In genomic region chr15:101227971-101228370, GRCm38 (mm10) we compare ENCODE assay signal across 8 mouse cellular contexts. TPM values are rescaled to one million over a fixed set of nuclear protein-coding genes. Genes with fewer than 3 reads are reported as not detected.
DNase-seq lines count a peak whose midpoint lies in the region; ATAC-seq and TF ChIP-seq lines count a peak whose summit lies in the region.

No protein-coding gene starts in this region.

- peak overlapping the region; percentile 24; the same call in 1 of the 2 replicates for H3K9ac ChIP-seq in hindbrain, embryonic 12.5 days
- H3K9ac ChIP-seq in hindbrain, postnatal 0 days (replicated peaks; ENCODE audit: low read length): no peak overlapping the region
- H3K9ac ChIP-seq in embryonic facial prominence, embryonic 13.5 days: peak overlapping the region; percentile 62; the same call in 1 of the 2 replicates
- no peak overlapping the region for H3K9ac ChIP-seq in liver, adult 2 months (ENCODE audit: low read depth, low read length)
- no peak overlapping the region for H3K9ac ChIP-seq in stomach, embryonic 14.5 days (replicated peaks; ENCODE audit: low read depth, low read length)

- peak overlapping the region; percentile 8; the same call in 1 of the 2 replicates for H3K4me2 ChIP-seq in hindbrain, embryonic 12.5 days (replicated peaks)
- H3K4me2 ChIP-seq in hindbrain, postnatal 0 days (ENCODE audit: low read depth, low read length): no peak overlapping the region
- H3K4me2 ChIP-seq in embryonic facial prominence, embryonic 13.5 days: peak overlapping the region; percentile 41
- peak overlapping the region; percentile 21; the same call in 1 of the 2 replicates for H3K4me2 ChIP-seq in stomach, embryonic 14.5 days (replicated peaks; ENCODE audit: low read depth, low read length)

- peaks cover 22% of the 10 kb centered on the region for H3K27me3 ChIP-seq in hindbrain, embryonic 12.5 days
- H3K27me3 ChIP-seq in hindbrain, postnatal 0 days (ENCODE audit: insufficient read depth, low read length): no peaks in the 10 kb centered on the region
- peaks cover 4% of the 10 kb centered on the region; the same call in 1 of the 2 replicates for H3K27me3 ChIP-seq in embryonic facial prominence, embryonic 13.5 days
- H3K27me3 ChIP-seq in liver, adult 2 months (ENCODE audit: control insufficient read depth, insufficient read depth, low read length): peaks cover 5% of the 10 kb centered on the region; the same call in 1 of the 2 replicates
- H3K27me3 ChIP-seq in stomach, embryonic 14.5 days (ENCODE audit: control insufficient read depth, insufficient read depth, low read length): no peaks in the 10 kb centered on the region

- no peak for ATAC-seq in hindbrain, embryonic 12.5 days (ENCODE audit: low FRiP score)
- ATAC-seq in hindbrain, postnatal 0 days: no peak
- no peak for ATAC-seq in embryonic facial prominence, embryonic 13.5 days (ENCODE audit: insufficient number of reproducible peaks, insufficient read depth, low FRiP score, low TSS enrichment, low read depth)
- ATAC-seq in stomach, embryonic 14.5 days (ENCODE audit: insufficient number of reproducible peaks, insufficient read depth, low FRiP score, low read depth): peak; percentile 36; the same call in 1 of the 2 replicates

- intact Hi-C loops in heart, postnatal 36 days (cut with DNase I): no loop called here

- H3K36me3 ChIP-seq in hindbrain, embryonic 12.5 days: peaks cover 29% of the 10 kb centered on the region
- H3K36me3 ChIP-seq in hindbrain, postnatal 0 days (ENCODE audit: insufficient read depth, low read length): no peaks in the 10 kb centered on the region
- peaks cover 44% of the 10 kb centered on the region for H3K36me3 ChIP-seq in embryonic facial prominence, embryonic 13.5 days
- no peaks in the 10 kb centered on the region for H3K36me3 ChIP-seq in liver, adult 2 months (ENCODE audit: control insufficient read depth, insufficient read depth, low read length)
- H3K36me3 ChIP-seq in stomach, embryonic 14.5 days (ENCODE audit: control insufficient read depth, insufficient read depth, low read length): peaks cover 21% of the 10 kb centered on the region

- H3K4me1 ChIP-seq in hindbrain, embryonic 12.5 days: peaks cover 35% of the 10 kb centered on the region
- H3K4me1 ChIP-seq in hindbrain, postnatal 0 days (ENCODE audit: insufficient read depth, low read length): peaks cover 8% of the 10 kb centered on the region
- peaks cover 61% of the 10 kb centered on the region for H3K4me1 ChIP-seq in embryonic facial prominence, embryonic 13.5 days
- H3K4me1 ChIP-seq in liver, adult 2 months (ENCODE audit: control insufficient read depth, insufficient read depth, low read length): no peaks in the 10 kb centered on the region
- peaks cover 43% of the 10 kb centered on the region for H3K4me1 ChIP-seq in stomach, embryonic 14.5 days (ENCODE audit: control insufficient read depth, insufficient read depth, low read length)

- DNase-seq in hindbrain, postnatal 0 days (ENCODE audit: low spot score): no peak
- DNase-seq in heart, postnatal 36 days: peak; percentile 77
- no peak for DNase-seq in liver, adult 2 months (ENCODE audit: extremely low read depth, low read depth, low spot score)
- no peak for DNase-seq in cerebellum, adult 9-10 months
- DNase-seq in right cerebral cortex, postnatal 14 days: no peak

- H3K79me2 ChIP-seq in liver, adult 2 months (ENCODE audit: control insufficient read depth, insufficient read depth, low read length): no peaks in the 10 kb centered on the region

- no peaks in the 10 kb centered on the region for H3K9me3 ChIP-seq in hindbrain, embryonic 12.5 days (replicated peaks)
- H3K9me3 ChIP-seq in hindbrain, postnatal 0 days (ENCODE audit: low read length): no peaks in the 10 kb centered on the region
- H3K9me3 ChIP-seq in embryonic facial prominence, embryonic 13.5 days: no peaks in the 10 kb centered on the region
- H3K9me3 ChIP-seq in stomach, embryonic 14.5 days (ENCODE audit: control insufficient read depth, low read depth, low read length): no peaks in the 10 kb centered on the region

- TF ChIP-seq POLR2A in liver, adult 2 months (IDR thresholded peaks at IDR 0.05; ENCODE audit: extremely low read depth, insufficient read depth, low read length): no peak

- H3K4me3 ChIP-seq in hindbrain, embryonic 12.5 days: no peak overlapping the region
- H3K4me3 ChIP-seq in hindbrain, postnatal 0 days (ENCODE audit: low read length): no peak overlapping the region
- H3K4me3 ChIP-seq in embryonic facial prominence, embryonic 13.5 days: no peak overlapping the region
- H3K4me3 ChIP-seq in liver, adult 2 months (ENCODE audit: insufficient read depth, low read depth, low read length): no peak overlapping the region
- H3K4me3 ChIP-seq in stomach, embryonic 14.5 days (ENCODE audit: low read depth, low read length): no peak overlapping the region

- WGBS in hindbrain, embryonic 12.5 days: 18% methylated on average over 7 of the region's 7 CpGs
- WGBS in hindbrain, postnatal 0 days: 21% methylated on average over 7 of the region's 7 CpGs
- 8% methylated on average over 7 of the region's 7 CpGs for WGBS in embryonic facial prominence, embryonic 13.5 days
- WGBS in liver, adult 2 months: 83% methylated on average over 7 of the region's 7 CpGs
- 16% methylated on average over 7 of the region's 7 CpGs for WGBS in stomach, embryonic 14.5 days

- peak overlapping the region; percentile 64 for H3K27ac ChIP-seq in hindbrain, embryonic 12.5 days
- no peak overlapping the region for H3K27ac ChIP-seq in hindbrain, postnatal 0 days
- H3K27ac ChIP-seq in embryonic facial prominence, embryonic 13.5 days: peak overlapping the region; percentile 92
- H3K27ac ChIP-seq in liver, adult 2 months (replicated peaks; ENCODE audit: insufficient read depth, low read depth, low read length): peak overlapping the region; percentile 50
- peak overlapping the region; percentile 83 for H3K27ac ChIP-seq in stomach, embryonic 14.5 days (ENCODE audit: low read length)

- TF ChIP-seq CTCF in hindbrain, postnatal 0 days (IDR thresholded peaks at IDR 0.05; ENCODE audit: low read depth): no peak
- no peak for TF ChIP-seq CTCF in liver, adult 2 months (IDR thresholded peaks at IDR 0.05; ENCODE audit: low read depth, low read length)

RNA-seq across cellular contexts. Expression of gene Grasp, which starts 4.0 kb away (rescaled TPM):
- polyA plus RNA-seq in hindbrain, embryonic 12.5 days (2016; fragmentation: Nextera tagmentation; extraction: Ambion mirVana): 4.8 and 8.2 TPM in 2 replicates
- 6.7 and 8.7 TPM in 2 replicates for total RNA-seq in hindbrain, postnatal 0 days (2014; rRNA removed)
- 1.5 and 1.6 TPM in 2 replicates for polyA plus RNA-seq in hindbrain, postnatal 0 days (2015; fragmentation: Nextera tagmentation; extraction: Ambion mirVana)
- 7.4 and 8.0 TPM in 2 replicates for polyA plus RNA-seq in embryonic facial prominence, embryonic 13.5 days (2015; fragmentation: Nextera tagmentation; extraction: Ambion mirVana)
- 10 to 100 TPM; 10.7 to 12.0 TPM for total RNA-seq in heart, postnatal 36 days (2021)
- 0.92 and 1.5 TPM in 2 replicates for total RNA-seq in liver, adult 2 months (2014; rRNA removed)
- polyA plus RNA-seq in liver, adult 2 months (2012; rRNA removed): 1.2 and 1.5 TPM in 2 replicates
- 6.4 and 7.2 TPM in 2 replicates for polyA plus RNA-seq in stomach, embryonic 14.5 days (2014; fragmentation: Nextera tagmentation; extraction: Ambion mirVana)

RNA-seq across cellular contexts. Expression of gene Nr4a1, which starts 26.1 kb away (rescaled TPM):
- 4.4 and 5.5 TPM in 2 replicates for polyA plus RNA-seq in hindbrain, embryonic 12.5 days (2016; fragmentation: Nextera tagmentation; extraction: Ambion mirVana)
- 9.3 and 10.3 TPM in 2 replicates for total RNA-seq in hindbrain, postnatal 0 days (2014; rRNA removed)
- polyA plus RNA-seq in hindbrain, postnatal 0 days (2015; fragmentation: Nextera tagmentation; extraction: Ambion mirVana): 5.3 and 6.5 TPM in 2 replicates
- polyA plus RNA-seq in embryonic facial prominence, embryonic 13.5 days (2015; fragmentation: Nextera tagmentation; extraction: Ambion mirVana): 9.1 and 9.5 TPM in 2 replicates
- 10 to 100 TPM in 1 of 2 experiments, 1 to 10 TPM in 1; 5.2 to 98.5 TPM for total RNA-seq in heart, postnatal 36 days (2021)
- 0.18 and 0.60 TPM in 2 replicates for total RNA-seq in liver, adult 2 months (2014; rRNA removed)
- 0.70 and 0.89 TPM in 2 replicates for polyA plus RNA-seq in liver, adult 2 months (2012; rRNA removed)
- 10.1 and 12.1 TPM in 2 replicates for polyA plus RNA-seq in stomach, embryonic 14.5 days (2014; fragmentation: Nextera tagmentation; extraction: Ambion mirVana)

RNA-seq across cellular contexts. Expression of gene Acvr1b, which starts 54.1 kb away (rescaled TPM):
- polyA plus RNA-seq in hindbrain, embryonic 12.5 days (2016; fragmentation: Nextera tagmentation; extraction: Ambion mirVana): 12.2 and 15.5 TPM in 2 replicates
- 74.5 and 86.2 TPM in 2 replicates for total RNA-seq in hindbrain, postnatal 0 days (2014; rRNA removed)
- 14.0 and 14.6 TPM in 2 replicates for polyA plus RNA-seq in hindbrain, postnatal 0 days (2015; fragmentation: Nextera tagmentation; extraction: Ambion mirVana)
- polyA plus RNA-seq in embryonic facial prominence, embryonic 13.5 days (2015; fragmentation: Nextera tagmentation; extraction: Ambion mirVana): 8.0 TPM in 2 replicates
- total RNA-seq in heart, postnatal 36 days (2021): 10 to 100 TPM; 12.6 to 14.6 TPM
- total RNA-seq in liver, adult 2 months (2014; rRNA removed): 4.5 and 5.0 TPM in 2 replicates
- polyA plus RNA-seq in liver, adult 2 months (2012; rRNA removed): 9.4 and 9.6 TPM in 2 replicates
- polyA plus RNA-seq in stomach, embryonic 14.5 days (2014; fragmentation: Nextera tagmentation; extraction: Ambion mirVana): 11.5 and 14.5 TPM in 2 replicates

RNA-seq across cellular contexts. Expression of gene Atg101, which starts 56.1 kb away (rescaled TPM):
- polyA plus RNA-seq in hindbrain, embryonic 12.5 days (2016; fragmentation: Nextera tagmentation; extraction: Ambion mirVana): 62.0 and 66.5 TPM in 2 replicates
- 44.1 and 52.3 TPM in 2 replicates for total RNA-seq in hindbrain, postnatal 0 days (2014; rRNA removed)
- polyA plus RNA-seq in hindbrain, postnatal 0 days (2015; fragmentation: Nextera tagmentation; extraction: Ambion mirVana): 69.1 and 75.3 TPM in 2 replicates
- polyA plus RNA-seq in embryonic facial prominence, embryonic 13.5 days (2015; fragmentation: Nextera tagmentation; extraction: Ambion mirVana): 65.9 and 68.4 TPM in 2 replicates
- 10 to 100 TPM; 23.7 to 23.9 TPM for total RNA-seq in heart, postnatal 36 days (2021)
- total RNA-seq in liver, adult 2 months (2014; rRNA removed): 55.3 and 63.2 TPM in 2 replicates
- polyA plus RNA-seq in liver, adult 2 months (2012; rRNA removed): 89.3 and 94.5 TPM in 2 replicates
- polyA plus RNA-seq in stomach, embryonic 14.5 days (2014; fragmentation: Nextera tagmentation; extraction: Ambion mirVana): 63.5 and 64.1 TPM in 2 replicates

Comparison
In these comparisons a context has a peak if more than half of its experiments do, and no peak if none do; other contexts are left out.
1. H3K9ac ChIP-seq: peak in hindbrain, embryonic 12.5 days (single experiment) and embryonic facial prominence, embryonic 13.5 days (single experiment); none in hindbrain, postnatal 0 days (single experiment), liver, adult 2 months (single experiment) and stomach, embryonic 14.5 days (single experiment).
2. DNase-seq: peak in heart, postnatal 36 days (2 of 2); none in hindbrain, postnatal 0 days (single experiment), liver, adult 2 months (single experiment), cerebellum, adult 9-10 months (single experiment) and right cerebral cortex, postnatal 14 days (single experiment).